Mouse (Mus musculus) gastrocnemius, adult 8-10 months (tissue): ENCODE measurements around the gene Tbx6. TPM values are rescaled to one million over a fixed set of nuclear protein-coding genes. Genes with fewer than 3 reads are reported as not detected.

Experiments
- DNase-seq, 2 experiments: peaks; one replicate each; pipeline ENCODE4 v3.0.0; 2022; ENCODE audit warnings: low spot score in 2 of 2
- total RNA-seq, 4 experiments: library from RNA; stranded (reverse); gene quantifications; 2 replicates each; pipeline ENCODE4 v1.2.4; 2022

Tbx6 gene
- total RNA-seq, 4 experiments from 2014 or later, result 0.17 to 0.48 (median 0.40) TPM

DNA sequence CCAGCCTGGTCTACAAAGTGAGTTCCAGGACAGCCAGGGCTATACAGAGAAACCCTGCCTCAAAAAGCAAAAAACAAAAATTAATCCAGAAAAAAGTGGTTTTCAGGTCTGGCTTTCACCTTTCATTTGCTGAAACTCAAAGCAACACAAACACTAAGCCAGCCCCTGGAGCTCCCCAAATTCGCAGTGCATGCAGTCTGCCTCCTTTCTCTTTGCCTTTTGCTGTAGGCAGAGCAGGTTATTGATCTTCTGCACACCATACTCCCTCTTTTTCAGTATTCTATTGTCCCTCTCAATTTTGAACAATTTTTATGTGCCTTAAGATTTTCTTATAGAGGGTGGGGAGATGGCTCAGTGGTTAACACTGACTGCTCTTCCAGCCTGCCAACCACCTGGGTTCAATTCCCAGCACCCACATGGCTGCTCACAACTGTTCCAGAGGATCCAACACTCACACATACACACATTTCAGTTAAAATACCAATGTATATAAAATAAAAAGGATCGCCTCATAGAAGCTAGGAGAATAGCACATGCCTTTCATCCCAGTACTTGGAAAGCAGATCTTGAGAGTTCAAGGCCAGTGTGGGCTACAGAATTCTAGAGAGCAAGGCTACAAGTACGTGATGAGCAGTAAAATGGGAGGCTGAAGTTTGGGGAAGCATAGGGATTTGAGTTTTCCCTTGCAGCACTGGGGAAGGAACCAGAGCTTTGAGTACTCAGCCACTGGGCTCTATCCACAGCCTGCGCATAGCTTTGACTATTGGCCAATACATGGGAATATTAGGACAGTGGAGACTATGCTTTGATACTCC is 12.4 kb downstream of the Tbx6 start:
- no peak for DNase-seq

DNA sequence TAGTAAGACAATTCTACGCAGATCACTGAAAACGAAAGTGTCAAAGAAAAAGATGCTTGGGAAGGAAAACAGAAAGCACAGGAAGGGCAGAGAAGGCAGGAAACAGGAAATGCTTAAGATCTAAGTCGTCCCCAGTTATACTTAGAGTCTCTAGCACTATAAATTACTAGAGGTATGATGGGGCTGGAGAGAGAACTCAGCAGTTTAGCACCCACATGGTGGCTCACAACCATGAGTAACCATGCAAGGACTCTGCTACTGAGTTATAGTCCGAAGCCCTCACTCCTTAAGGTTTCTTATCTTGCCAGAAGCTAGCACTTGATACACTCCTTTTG is 13.0 kb downstream of the Tbx6 start:
- no peak for DNase-seq

DNA sequence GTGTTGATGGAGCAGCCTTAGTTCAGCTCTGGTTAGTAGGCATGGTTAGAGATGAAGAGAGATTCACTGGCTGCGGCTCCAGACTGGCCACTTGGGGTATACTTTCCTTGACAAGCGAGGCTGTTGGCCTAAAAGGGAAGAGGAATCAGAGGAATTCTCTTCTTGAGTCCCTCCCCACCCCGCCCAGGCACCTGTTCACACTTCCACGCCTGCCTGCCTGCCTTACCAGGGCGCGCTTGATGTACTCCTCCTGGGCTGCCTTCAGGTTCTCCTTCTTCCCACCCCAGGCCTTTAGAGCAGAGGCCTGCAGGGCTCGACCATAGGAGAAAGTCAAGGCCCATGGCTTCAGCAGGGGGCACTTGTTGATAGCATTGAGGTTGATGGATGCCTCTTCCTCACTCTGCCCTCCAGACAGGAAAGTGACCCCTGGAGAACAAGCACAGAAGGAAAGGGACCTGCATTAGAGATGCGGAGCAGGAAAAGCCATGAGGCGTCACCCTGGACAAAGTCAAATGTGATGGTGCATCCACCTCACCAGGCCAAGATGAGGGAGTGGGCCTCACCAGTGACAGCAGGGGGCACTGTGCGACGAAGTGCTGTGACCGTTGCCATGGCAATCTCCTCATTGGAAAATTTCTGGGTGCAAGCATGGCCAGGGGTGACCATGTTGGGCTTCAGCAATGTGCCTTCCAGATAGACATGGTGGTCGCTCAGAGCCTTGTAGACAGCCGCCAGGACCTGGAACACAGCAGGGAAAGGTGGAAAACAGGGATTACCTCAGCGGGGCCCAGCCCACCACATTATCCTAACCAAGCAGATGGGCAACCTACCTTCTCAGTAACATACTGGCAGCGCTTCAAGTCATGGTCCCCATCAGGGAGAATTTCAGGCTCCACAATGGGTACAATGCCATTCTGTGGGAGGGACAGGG is 14.4 kb downstream of the Tbx6 start:
- DNase-seq, result no peak

DNA sequence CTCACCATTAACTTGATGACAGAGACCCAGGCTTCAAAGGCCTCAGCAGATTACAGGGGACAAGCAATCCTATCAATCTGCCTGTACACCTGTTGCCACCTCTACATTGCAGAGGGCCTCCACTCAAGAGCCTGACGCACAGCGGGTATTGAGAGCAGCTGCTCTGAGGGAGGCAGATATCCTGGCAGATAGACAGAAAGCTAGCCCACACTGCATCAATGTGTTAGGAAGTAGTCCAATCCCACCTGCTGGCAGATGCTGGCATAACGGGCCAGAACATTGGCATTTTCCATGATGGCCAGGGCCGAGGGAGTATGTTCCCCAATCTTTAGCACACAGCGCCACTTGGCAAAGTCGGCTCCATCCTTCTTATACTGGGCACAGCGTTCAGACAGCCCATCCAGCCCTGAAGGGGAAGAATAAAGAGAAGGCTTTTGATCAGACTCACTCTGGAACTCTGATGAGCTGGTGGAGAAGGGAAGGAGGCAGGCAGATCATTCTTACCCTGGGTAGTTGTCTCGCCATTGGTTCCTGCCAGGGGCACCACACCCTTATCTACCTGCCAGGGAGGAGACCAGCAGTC is 15.2 kb downstream of the Tbx6 start:
- no peak for DNase-seq

DNA sequence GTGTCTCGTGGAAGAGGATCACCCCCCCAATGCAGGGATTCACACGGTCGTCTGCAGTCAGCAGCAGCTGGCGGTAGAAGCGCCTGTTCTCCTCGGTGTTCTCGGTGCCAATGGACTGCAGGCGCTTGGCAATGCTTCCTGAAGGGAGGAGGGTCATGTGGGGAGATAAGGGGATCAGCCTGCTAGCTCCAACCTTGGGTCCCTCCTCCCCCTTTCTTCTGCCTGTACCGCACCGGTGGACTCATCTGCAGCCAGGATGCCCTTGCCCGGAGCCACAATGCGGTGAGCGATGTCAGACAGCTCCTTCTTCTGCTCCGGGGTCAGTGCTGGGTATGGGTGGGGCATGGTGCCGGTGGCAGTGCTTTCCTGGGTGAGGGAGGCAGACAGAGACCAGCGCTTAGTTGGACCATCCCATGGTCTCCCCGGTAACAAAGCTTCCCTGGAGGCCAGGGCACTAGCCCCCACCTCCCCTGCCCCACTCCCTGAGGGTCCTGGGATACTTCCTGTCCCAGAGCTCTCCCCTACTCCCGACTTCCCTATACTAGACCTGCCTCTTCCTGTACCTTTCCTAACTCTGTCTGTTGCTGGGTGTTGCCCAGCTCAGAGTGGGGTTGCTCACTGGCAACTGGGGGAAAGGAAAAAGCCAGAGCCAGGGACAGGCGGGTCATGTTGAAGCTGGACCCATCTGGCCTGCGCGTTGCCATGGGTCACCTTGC is 16.3 kb downstream of the Tbx6 start, which contains the start of gene Fam57b:
TSS of gene Fam57b (plus strand) at position 258 of the 716 bp plus-strand sequence.
- no peak for DNase-seq

DNA sequence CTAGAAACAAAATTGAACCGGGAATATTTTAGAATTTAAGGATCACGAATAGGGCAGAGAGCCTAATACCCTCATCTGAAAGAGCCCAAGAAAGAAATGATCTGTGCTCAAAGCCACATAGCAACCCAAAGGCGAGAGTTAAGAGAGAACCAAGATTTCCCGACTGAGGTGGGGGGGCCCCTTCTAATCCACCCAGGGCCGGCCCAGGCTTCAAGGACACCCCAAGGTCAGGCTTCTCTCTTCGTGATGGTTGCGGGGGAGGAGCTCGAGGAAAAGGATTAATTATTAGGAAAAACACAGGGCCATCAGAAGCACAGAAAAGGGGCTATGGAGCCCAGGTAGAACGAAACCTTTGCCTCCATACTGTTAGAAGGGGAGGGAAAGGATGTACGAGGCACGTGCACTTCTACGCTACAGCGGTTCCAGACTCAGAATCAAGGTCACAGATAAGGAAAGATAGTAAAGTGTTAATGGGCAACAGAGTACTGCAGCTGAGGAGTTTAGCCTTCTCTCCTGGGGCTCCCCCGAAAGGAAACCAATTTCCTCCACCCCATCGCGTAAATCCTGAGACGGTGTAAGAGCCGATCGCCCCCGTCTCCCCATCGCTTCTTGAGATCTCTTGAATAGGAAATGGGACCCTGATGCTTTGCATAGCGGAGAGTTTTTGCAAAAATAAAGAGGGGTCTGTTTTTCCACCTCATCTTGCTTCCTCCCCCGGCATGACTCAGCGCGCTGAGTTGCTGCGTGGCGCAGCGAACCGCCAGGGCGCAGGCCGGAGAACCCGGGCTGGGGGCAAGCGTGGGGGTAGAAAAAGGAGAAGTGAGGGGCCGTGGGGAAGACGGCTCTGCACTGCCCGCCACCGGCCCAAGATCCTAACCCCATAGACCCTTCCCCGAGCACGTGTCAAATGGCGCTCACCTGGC is 17.1 kb downstream of the Tbx6 start:
- DNase-seq, result no peak

DNA sequence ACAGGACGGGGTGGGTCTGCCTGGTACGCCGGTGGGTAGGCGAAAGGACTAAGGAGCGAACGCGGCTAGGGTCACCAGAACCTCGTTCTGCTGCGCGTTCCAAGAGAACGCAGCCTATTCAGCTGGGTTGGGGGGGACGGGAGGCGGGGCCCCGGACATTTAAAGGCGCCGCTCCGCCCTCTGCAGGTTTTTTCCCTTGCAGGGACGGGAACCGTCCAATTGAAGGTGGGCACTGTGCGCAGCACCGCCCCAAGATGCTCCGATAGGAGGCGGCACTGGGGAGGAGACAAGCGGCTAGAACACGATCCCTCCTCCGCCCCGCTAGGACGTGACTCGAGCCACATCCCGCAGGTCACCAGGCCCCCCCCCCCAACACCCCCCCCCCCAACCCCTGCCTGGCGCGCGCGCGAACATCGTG is 17.8 kb downstream of the Tbx6 start:
- DNase-seq, result peak; percentile 91 to 95

DNA sequence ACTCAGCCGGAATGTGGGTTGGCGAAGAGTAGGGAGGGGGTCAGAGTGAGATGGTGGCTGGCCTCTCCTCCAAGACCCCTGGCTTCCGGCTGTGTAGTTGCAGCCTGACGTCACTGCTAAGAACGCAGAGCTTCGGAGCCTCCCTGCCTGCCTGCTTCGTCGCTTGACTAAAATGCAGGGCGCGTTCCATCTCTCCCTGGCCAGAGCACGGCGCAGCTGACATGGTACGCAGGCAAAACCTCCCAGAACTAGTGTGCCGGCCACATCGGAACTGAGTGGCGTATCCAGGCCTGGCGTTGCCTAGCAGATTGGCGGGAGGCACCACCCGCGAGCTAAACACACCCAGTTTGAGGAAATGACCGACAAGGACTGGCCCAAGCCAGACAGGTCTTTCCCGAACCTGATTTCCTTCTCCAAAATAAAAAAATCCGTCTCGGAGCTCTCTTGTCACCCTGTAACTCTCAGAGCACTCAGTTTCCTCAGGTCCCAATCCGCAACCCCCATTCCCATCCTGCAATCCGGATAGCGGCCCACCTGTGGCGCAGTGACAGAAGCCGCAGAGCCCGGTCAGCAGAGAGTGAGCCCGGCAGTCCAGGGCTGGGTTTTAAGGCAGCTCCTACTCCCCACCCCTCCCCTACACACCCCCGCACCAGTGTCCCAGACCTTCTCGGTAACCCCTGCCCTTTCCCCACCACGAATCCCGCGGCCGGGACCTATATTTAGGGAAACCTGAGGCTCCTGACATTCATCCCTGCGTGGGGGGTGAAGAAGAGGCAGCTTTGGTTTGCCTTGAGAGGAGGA is 18.4 kb downstream of the Tbx6 start:
- DNase-seq, result peak; percentile 76 to 87

DNA sequence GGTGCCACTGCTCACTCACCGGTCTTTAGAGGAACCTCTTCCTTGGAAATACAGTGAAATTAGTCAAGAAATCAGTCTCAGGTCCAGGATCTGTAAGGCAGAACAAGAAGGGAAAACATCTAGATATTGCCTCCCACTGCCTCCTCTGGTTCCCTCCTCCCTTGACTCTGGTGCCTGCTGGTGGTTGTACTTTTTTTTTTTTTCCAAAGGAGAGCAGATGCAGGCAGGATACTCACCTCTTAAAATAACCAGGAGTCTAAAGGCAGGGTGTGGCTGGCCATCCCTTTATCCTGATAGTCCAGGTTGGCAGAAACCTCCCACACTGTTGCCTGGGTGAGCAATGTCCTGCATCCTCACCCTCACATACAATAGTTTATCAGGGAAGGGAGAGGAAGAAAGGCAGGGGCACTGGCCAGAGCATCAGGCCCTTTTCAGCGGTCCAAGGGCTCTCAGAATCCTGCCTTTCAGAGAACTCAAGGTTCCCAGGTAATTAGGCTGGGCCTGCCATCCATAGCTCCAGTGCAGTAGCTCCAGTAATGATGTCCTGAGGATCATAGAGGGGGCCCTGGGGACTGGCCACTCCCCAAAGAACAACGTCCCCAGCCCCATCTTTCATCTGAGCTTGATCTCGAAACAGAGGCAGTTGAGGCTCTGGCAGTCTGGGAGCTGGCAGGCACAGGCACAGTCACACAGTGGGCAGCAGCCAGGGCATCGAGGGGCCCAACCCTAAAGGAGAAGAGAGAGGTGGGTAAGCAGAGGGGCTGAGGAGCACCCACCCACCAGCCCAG is 19.2 kb downstream of the Tbx6 start:
- DNase-seq, result no peak

DNA sequence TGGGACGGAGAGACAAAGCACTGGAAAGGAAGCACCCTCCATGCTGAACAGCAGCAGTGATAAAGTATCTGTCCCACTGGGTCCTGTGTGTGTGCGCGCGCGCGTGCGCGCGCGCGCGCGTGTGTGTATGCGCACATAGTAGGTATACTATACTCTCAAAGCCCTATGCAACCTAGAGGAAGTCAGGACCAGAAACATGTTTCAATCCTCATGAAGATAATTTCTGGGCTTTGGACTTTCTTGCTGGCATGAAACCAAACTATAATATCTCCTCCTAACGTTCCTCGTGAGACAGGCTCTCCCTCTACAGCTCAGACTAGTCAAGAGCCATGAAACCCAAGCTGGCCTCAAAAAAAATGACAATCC is 19.8 kb downstream of the Tbx6 start:
- no peak for DNase-seq

DNA sequence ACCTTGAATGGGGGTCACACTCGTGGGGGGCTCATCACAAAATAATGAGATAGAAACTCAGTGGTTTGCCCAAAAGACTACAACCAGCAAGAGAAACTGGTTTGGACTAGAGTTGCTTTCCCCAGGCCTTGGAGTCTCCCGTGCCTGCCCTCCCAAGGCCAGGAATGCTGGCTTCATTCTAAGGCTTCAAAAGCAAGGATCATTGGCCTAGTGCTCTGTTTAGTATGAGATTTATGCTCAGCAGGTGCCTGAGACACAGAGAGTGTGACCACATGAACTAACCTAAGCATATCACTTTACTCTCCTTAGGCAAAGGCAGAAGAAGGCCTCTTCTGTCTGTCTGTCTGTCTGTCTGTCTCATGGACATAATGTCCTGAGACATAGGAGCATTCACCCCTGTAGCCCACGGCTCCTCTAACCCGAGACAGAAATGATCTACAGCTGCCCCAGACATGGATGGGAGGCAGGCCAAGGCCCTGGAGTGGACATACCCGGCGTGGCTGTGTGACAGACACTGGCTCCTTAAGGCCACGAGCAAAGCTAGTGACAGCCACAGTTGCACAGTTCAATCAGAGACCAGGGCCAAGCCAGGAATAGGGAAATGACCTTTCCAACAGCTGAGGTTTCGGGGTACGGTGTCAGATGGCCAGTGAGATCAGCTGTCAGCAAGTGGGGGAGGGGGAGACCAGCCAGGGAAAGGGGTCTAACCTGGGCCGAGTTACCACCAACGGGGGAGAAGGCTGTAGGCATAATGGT is 21.0 kb downstream of the Tbx6 start:
- peak; percentile 78 to 87 for DNase-seq

DNA sequence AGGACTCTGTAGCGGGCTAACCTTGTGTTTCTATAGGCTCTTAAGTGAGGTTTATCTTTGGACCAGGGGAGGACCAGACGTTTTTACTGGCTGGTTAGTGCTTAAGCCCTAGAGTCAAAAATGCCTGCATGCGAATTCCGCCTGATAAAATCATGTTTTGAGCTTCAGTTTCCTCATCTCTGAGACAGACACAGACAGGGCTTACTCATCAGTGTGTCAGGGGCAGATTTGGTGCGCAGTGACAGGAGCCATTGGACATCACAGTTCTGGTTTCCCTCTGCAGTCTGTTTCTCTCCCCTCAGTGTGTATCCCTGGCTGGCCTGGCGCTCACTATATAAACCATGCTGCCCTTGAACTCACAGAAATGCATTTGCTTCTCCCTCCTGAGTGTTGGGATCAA is 21.9 kb downstream of the Tbx6 start:
- no peak for DNase-seq

DNA sequence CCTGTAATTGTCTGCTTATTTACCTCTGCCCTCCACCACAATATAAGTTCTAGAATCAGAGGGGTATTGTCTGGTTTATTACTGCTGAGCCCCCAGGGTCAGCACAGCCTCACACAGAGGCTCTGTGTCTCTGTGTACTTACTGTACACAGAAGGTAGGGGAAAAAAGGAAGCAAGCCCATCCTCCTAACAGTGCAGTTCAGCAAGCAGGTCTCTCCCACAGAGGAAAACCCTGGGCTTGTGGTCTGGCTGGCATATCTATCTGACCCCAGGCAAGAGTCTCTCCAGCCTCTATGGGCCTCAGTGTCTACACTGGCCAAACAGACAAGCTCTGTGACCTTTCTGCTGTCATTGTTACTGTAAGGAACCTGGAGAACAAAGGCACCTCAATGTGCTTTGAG is 22.5 kb downstream of the Tbx6 start:
- no peak for DNase-seq

DNA sequence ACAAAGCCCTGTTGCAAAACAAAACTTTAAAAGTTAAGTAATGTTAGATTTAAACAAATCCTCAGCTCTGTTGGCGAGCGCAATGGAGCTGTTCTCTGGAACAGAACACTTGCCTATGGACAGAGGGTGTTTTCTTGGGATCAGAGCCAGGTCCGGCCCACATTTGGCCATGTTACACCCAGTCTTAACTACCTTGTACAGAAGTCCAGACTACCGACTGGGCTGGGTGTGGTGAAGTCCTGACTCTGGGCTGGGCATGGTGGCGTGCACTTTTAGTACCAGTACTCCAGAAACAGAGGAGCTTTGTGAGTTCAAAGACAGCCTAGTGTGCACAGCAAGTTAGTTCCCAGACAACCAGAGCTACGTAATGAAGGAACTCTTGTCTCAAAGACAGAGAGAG is 25.7 kb downstream of the Tbx6 start:
- peak in 1 of 2 experiments; percentile 61 for DNase-seq

DNA sequence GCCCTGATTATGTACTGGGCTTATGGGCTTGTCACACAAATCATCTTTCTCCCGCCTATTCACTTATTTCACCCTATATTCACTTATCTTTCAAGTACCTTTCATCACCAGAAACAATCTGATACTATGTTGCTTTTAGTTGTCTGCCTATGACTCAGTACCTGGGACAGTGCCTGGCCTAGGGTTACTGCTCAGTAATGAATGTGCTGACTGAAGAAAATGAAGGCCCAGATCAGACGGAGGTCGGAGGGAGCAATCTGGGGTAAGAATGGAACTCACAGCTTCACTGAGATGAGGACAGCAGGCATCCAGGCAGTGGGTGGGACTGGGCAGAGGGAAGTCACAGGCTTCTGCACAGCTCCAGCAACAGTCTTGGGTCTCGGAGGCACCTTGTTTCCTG is 26.1 kb downstream of the Tbx6 start:
- peak; percentile 55 to 64 for DNase-seq

DNA sequence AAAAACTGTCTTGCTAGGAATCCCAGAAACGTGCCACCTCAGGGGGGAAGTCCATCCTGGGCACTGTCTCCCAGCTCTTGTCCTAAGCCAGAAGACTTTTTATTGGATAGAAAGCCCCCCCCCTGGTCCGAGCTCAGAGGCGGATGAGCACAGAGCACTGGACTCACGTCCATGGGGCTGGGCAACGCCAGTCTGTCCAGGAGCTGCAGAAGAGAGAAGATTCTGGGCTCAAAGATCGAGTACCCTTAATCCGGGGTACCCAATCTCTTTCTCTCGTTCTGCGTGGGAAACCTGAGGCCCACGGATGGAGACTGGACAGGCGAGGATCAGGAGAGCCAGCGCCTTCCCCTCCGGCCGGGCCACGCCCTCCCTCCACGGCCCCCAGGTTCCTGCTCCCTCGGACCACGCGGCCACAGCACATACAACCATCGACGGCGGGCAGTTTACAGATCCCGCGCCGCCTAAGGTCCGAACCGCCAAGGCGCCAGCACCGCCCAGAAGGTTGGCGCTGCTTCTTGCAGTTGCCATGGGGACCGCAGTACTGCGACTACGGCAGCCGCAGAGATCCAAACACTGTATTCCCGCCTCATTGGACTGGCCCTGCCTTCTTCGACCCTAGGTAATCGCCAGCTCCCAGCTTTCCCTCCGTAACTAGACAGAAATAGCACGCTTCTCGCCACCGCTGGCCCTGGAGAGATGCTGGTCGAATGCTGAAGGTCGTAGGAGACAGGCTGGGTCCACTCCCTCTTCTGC is 27.6 kb downstream of the Tbx6 start:
- DNase-seq, result peak; percentile 77 to 85

DNA sequence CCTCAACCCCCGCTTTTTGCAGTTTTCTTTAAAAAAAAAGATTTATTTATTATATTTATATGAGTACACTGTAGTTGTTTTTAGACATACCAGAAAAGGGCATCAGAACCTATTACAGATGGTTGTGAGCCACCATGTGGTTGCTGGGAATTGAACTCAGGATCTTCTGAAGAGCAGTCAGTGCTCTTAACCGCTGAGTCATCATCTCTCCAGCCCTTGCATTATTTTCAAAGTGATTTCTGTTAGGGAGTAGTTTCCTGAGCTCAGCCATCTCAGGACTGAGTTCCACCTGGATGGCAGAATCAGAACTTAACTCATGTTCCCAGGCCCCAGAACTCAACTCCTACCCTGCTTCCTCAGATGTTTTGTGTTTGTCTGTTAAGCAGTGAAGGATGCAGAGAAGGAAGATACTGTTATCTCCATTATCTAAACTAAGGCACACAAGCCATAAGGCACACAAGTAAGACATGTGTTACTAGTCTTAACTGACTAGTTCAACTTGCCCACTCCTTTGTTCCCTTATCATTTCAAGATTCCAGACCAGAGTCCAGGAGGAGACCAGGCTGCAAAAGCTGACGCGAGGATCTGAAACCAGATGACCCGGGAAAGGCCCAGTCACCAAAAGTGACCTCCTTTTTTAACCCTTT is 28.6 kb downstream of the Tbx6 start:
- no peak for DNase-seq
